Mouse (Mus musculus): ENCODE results near the gene Klc4.

Gene Klc4

DNA sequence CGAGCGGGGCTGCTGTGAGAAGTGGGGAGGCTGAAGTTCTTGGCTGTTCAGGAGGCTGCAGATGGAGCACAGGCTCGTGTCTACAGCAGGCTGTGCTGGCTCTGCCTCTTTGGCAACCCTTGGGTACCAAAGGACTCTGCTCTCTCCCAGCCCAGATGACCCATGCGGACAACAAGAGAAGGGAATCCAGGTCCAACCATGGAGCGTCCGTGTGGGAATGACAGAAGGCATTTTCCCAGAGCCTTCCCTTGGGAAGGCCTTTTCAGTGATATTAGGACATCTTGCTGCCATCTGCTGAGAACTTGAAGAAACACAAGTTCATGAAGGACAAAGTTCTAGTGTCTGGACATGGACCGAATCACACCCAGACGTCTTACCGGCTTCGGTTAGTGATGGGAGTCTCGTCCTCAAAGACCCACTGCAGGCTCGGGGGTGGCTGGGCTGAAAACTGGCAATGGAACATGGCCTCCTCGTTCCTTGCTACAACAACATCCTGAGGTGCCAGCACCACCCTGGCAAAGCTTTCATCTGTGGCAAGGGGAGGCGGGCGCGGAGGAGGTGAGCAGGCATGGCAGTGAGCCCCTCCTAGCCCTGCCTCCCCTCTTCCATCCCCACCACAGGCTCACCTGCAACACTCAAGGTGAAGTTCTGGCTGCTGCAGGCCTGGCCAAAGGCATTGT is 56.0 kb downstream of the Klc4 start:
- in situ Hi-C loops (cut with MboI) = no loop called here

GRCm38 (mm10) chr17:46588913-46589312 is 56.9 kb downstream of the Klc4 start:
- in situ Hi-C loops (cut with MboI) = no loop called here

GRCm38 (mm10) chr17:46588173-46588572 is 57.6 kb downstream of the Klc4 start:
- in situ Hi-C loops (cut with MboI) = no loop called here

- in situ Hi-C loops (cut with MboI) = no loop called here
These were observed 59.5 kb downstream of the Klc4 start for GRCm38 (mm10) chr17:46586327-46586726.
